Mouse (Mus musculus) kidney, adult 2 months (tissue): Measurements from ENCODE around the gene Dph1. TPM values are rescaled to one million over a fixed set of nuclear protein-coding genes. Genes with fewer than 3 reads are reported as not detected.

ENCODE experiments used
- DNase-seq: peaks from one replicate; pipeline ENCODE4 v3.0.0; 2021
- H3K27ac ChIP-seq: fragments of 200-500 bp; 2 replicates; pipeline ENCODE4 v1.5.1; 2012; ENCODE audit warnings: low read depth, low read length, control low read depth, inconsistent platforms; ENCODE audit not compliant: insufficient read depth
- H3K27me3 ChIP-seq: fragments of 200-500 bp; replicated peaks from 2 replicates; pipeline ENCODE4 v1.6.1; 2012; ENCODE audit warnings: mild to moderate bottlenecking, moderate library complexity, low read length, inconsistent platforms; ENCODE audit not compliant: control insufficient read depth, insufficient read depth
- H3K36me3 ChIP-seq: fragments of 200-500 bp; 2 replicates; pipeline ENCODE4 v1.6.1; 2012; ENCODE audit warnings: mild to moderate bottlenecking, moderate library complexity, low read length, inconsistent platforms; ENCODE audit not compliant: control insufficient read depth, insufficient read depth
- H3K4me1 ChIP-seq: fragments of 200-500 bp; 2 replicates; pipeline ENCODE4 v1.6.1; 2011; ENCODE audit warnings: low read length; ENCODE audit not compliant: control insufficient read depth, insufficient read depth
- H3K4me3 ChIP-seq: fragments of 200-500 bp; 2 replicates; pipeline ENCODE4 v1.5.1; 2011; ENCODE audit warnings: mild to moderate bottlenecking, low read depth, low read length, control low read depth; ENCODE audit not compliant: insufficient read depth
- CTCF ChIP-seq: fragments of 200-500 bp; conservative IDR thresholded peaks from 2 replicates; pipeline ENCODE4 v1.5.1; 2011; ENCODE audit warnings: low read depth, mild to moderate bottlenecking, control low read depth, low read length, moderate library complexity, mixed read lengths; ENCODE audit not compliant: insufficient read depth, insufficient read length
- POLR2A ChIP-seq: fragments of 200-500 bp; IDR thresholded peaks from one replicate; pipeline ENCODE4 v1.6.1; 2011; ENCODE audit warnings: low read depth, low read length, control low read depth
- WGBS: fragments of 180-500 bp; shearing (Covaris S2); methylation state at CpG from one replicate; pipeline ENCODE4 v1.1.7; 2018; 5-methylcytosine and 5-hydroxymethylcytosine counted together
- polyA plus RNA-seq: library from polyadenylated mRNA; depleted of rRNA; stranded (reverse); fragments of >200 nt; gene quantifications from 2 replicates; pipeline ENCODE4 v1.2.3, GENCODE M21; 2012

Gene Dph1
- polyA plus RNA-seq, 1 experiment, result 40.2 TPM

DNA sequence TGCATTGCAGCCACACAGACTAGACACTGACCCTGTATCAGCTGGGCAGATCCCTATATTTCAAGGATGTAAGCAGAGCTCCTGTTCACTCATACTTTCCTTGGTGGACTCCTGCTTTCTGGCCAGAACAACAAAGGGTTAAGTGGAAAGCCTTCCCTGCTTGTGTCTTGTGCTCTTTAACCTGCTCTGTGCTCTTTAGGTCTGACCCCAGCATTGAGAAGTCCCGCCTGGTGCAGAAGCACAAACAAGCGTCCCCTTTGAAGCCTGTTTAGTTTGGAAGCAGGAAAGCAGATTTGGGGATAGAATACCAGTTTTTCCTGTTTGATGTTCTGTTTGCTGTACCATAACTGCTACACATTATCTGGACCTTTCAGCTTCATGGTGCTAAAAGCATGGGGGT lies 33.1 kb downstream of the Dph1 start:
- no peak for TF ChIP-seq POLR2A
- H3K27ac ChIP-seq, result peak overlapping the region; percentile 32; the same call in 1 of the 2 replicates
- H3K27me3 ChIP-seq, result no peaks in the 10 kb centered on the region
- 49% methylated on average over 2 of the region's 2 CpGs for WGBS
- H3K4me1 ChIP-seq, result peaks cover 6% of the 10 kb centered on the region; the same call in 1 of the 2 replicates
- no peaks in the 10 kb centered on the region; the same call in 1 of the 2 replicates for H3K36me3 ChIP-seq
- H3K4me3 ChIP-seq, result no peak overlapping the region
- DNase-seq, result no peak

DNA sequence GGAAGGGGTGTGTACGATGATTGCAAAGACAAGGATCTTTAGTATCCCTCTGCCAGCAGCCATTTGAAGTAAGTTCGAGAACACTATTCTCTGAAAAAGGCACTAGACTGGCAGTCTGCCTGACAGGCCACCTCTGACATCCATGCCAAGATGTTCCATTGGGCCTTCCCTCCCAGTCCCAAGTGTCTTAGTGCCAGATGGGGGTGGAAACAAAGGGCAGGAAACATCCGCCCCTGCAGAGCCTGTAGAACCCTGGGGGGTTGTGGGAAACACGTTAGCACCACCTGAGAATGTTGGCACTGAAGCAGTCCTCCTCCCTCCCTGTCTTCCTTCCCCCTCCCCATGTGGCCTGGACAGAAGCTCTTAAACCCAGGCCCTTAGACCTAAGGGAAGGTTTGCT lies 34.0 kb downstream of the Dph1 start:
- no peak for TF ChIP-seq POLR2A
- TF ChIP-seq CTCF, result no peak
- peaks cover 10% of the 10 kb centered on the region; the same call in 1 of the 2 replicates for H3K4me1 ChIP-seq
- H3K27ac ChIP-seq, result peak overlapping the region; percentile 37
- no peaks in the 10 kb centered on the region for H3K27me3 ChIP-seq
- 46% methylated on average over 4 of the region's 4 CpGs for WGBS
- H3K36me3 ChIP-seq, result no peaks in the 10 kb centered on the region
- peak; percentile 63 for DNase-seq
- no peak overlapping the region for H3K4me3 ChIP-seq

DNA sequence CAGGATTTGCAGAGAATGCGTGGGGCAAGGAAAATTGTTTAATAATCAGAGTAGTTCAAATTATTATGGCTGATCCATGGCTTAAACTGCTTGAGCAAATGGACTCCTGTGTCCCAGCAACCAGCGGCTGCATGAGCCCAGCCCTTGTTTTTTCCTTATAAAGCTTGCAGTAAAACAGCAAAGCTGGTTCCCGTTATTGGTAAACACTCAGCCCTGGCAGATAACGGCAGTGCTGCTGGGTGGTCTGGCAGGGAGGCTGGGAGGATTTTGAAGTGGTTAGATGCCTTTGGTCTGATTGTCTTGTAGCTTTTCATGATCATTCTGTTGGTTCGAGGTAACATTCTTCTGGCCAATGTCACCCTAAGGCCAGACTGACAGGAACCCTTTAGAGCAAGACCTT lies 34.6 kb downstream of the Dph1 start:
- DNase-seq, result no peak
- H3K27ac ChIP-seq, result peak overlapping the region; percentile 37
- TF ChIP-seq CTCF (no peak), POLR2A (no peak)
- H3K4me3 ChIP-seq, result no peak overlapping the region
- H3K36me3 ChIP-seq, result no peaks in the 10 kb centered on the region
- peaks cover 10% of the 10 kb centered on the region; the same call in 1 of the 2 replicates for H3K4me1 ChIP-seq
- WGBS, result 73% methylated on average over 5 of the region's 5 CpGs
- no peaks in the 10 kb centered on the region for H3K27me3 ChIP-seq

DNA sequence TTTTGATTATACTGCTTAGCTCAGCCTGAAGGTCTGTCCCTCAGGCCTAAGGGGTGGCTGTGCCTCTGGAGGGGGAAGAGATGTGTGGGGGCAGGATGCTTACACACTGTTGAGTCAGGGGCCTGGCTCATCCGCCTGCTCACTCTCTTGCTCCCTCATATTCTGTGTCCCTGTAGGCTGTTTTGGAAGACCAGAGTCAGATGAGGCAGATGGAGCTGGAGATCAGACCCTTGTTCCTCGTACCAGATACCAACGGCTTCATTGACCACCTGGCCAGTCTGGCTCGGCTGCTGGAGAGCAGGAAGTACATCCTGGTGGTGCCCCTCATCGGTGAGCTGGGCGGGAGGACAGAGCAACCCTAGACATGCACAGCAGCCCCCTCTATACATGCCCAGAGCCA lies 35.1 kb downstream of the Dph1 start:
- Histone ChIP-seq H3K27ac (no peak overlapping the region), H3K27me3 (no peaks in the 10 kb centered on the region), H3K36me3 (0 out of 2 replicates have a peak, but pooled peaks cover 2% of the 10 kb centered on the region), H3K4me1 (peaks cover 10% of the 10 kb centered on the region; the same call in 1 of the 2 replicates), H3K4me3 (no peak overlapping the region)
- DNase-seq, result no peak
- 76% methylated on average over 6 of the region's 6 CpGs for WGBS
- no peak for TF ChIP-seq POLR2A
- TF ChIP-seq CTCF, result no peak

DNA sequence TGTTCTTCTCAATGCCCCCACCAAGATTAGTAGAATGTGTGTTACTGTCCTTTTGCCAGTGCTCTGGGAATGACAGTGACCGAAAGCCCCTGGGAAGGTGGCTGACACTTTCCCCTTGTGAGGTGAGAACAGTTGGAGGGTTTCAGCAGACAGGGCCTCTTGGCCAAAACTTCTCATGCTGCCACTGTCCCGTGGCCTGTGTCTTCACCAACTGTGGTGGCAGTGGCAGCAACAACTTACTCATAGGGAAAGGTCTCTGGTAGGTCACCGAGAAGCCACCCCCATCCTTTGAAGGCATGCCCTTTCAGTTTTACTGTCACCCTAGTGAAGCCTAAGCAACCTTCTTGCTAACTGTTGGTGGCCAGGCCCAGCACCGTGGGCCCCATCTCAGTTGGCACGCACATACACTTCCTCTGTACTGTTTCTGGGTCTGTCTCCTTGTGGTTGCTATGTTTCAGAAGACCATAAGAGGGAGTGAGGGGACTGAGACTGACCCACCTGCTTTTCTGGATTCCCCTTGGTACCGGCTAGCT lies 36.9 kb downstream of the Dph1 start:
- H3K4me3 ChIP-seq, result no peak overlapping the region
- no peak overlapping the region for H3K27ac ChIP-seq
- no peaks in the 10 kb centered on the region for H3K27me3 ChIP-seq
- DNase-seq, result no peak
- 61% methylated on average over 6 of the region's 6 CpGs for WGBS
- no peak for TF ChIP-seq POLR2A
- 0 out of 2 replicates have a peak, but pooled peaks have one; percentile 15 for TF ChIP-seq CTCF
- H3K4me1 ChIP-seq, result peaks cover 10% of the 10 kb centered on the region; the same call in 1 of the 2 replicates
- H3K36me3 ChIP-seq, result 0 out of 2 replicates have a peak, but pooled peaks cover 2% of the 10 kb centered on the region

DNA sequence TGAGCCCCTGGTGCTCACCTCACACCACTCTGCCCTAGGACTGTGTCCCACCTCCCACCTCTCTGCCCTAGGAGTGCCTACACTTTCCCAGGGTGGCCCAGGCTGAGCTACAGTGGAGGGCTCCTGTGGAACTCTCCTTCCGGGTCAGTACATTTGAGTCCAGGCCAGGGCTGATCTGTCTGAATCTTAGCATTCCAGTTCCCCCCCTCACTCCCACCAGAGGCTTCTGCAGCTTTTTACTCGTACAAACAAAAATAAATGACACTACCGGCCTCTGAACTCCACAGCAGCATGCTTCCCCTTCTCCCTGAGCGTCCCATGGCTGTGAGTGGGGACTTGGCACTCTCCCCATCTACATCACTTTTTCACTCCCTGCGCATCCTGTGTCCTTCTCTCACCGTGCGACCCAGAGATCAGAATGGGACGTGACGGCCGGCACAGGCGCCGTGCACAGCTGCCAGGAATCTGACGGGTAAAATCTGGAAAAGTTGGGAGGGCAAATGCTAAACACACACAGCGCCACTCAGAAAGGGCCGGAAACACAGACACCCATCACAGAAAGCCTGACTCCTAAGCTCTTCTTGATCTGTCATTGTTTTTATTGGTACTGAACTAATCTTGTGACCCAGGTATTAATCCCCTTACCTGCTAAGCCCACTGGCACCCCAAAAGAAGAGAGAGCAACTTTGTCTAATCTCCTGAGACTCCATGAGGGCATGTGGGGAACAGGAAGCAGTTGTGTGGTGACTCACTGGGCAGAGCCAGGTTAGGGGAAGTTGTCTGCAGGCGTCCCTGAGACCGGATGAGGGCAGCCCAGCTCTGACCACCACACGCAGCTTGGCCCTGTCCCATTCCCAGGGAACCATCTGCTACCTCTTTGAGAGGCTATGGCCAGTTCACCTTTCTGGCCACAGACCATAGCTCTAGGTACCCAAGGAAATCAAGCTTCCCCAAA lies 38.2 kb downstream of the Dph1 start:
- peaks cover 12% of the 10 kb centered on the region; the same call in 1 of the 2 replicates for H3K4me1 ChIP-seq
- no peak overlapping the region for H3K4me3 ChIP-seq
- H3K27ac ChIP-seq, result peak overlapping the region; percentile 95
- WGBS, result 61% methylated on average over 18 of the region's 18 CpGs
- H3K36me3 ChIP-seq, result 0 out of 2 replicates have a peak, but pooled peaks cover 2% of the 10 kb centered on the region
- H3K27me3 ChIP-seq, result no peaks in the 10 kb centered on the region
- TF ChIP-seq CTCF (no peak), POLR2A (no peak)
- DNase-seq, result peak; percentile 70

DNA sequence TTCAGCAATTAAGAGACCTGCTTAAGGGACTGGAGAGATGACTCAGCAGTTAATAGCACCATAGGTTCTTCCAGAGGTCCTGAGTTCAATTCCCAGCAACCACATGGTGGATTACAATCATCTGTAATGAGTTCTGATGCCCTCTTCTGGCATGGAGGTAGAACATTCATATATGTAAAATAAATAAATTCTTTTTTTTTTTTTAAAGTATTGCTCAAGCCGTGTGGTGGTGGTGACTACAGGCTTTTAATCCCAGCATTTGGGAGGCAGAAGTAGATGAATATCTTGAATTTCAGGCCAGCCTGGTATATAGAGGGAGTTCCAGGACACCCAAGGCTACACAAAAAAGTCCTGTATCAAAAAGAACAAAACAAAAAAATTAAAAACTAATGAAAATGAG lies 40.7 kb downstream of the Dph1 start:
- TF ChIP-seq CTCF, result no peak
- no peak for TF ChIP-seq POLR2A
- 0 out of 2 replicates have a peak, but pooled peaks cover 2% of the 10 kb centered on the region for H3K36me3 ChIP-seq
- DNase-seq, result no peak
- no peak overlapping the region for H3K27ac ChIP-seq
- no peak overlapping the region for H3K4me3 ChIP-seq
- H3K4me1 ChIP-seq, result peaks cover 12% of the 10 kb centered on the region; the same call in 1 of the 2 replicates
- H3K27me3 ChIP-seq, result no peaks in the 10 kb centered on the region
- WGBS, result 78% methylated on average over 1 of the region's 1 CpGs
